Mouse (Mus musculus): ENCODE data around the gene Olfr1134. TPM values are rescaled to one million over a fixed set of nuclear protein-coding genes. Genes with fewer than 3 reads are reported as not detected.

Gene Olfr1134
- not detected in 2 replicates for polyA plus RNA-seq (2012)

DNA sequence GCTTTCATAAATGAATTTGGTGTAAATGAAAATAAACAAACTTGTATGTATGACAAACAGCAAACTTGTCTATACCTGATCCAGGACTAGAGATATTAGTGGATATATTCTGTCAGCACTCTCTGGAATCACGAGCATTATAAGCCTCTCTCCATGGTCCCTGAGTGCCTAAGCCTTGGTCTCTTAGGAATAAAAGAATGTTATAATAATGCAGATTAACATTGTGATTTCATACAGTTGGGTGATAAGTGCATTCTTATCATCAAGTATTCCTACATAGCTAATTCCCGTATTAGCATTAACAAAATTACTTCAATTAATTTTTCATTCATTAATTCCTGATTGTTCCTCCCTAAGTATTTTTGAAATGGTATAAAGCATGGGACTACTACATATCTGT is at the start of gene Olfr1134:
Gene Olfr1134, minus strand, starts transcription at position 101 of the 400 bp plus-strand sequence.

DNA sequence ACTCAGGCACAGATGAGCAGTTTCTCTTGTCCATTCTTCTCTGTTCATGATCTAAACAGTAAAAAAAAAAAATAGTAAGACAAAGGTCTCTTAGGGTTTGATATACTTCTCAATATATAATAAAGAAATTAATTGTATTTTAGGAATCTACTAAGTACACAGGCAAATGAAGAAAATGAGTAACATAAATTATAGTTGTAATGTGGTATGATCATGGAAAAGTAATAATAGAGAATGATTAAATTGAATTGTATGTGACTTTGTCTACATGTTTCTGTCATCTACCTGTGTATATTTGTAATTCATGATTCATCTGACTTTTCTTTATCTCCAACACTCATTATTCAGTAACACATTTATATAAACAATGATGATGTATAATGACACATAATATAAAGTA is 35.6 kb upstream of the Olfr1134 start, which contains the start of gene Olfr1136:
Gene Olfr1136, minus strand, starts transcription at position 101 of the 400 bp plus-strand sequence.

GRCm38 (mm10) chr2:87673564-87673963 is 15.3 kb upstream of the Olfr1134 start, which contains the start of gene Olfr1135:
Olfr1135 (minus strand) TSS chr2:87673664.

GRCm38 (mm10) chr2:87647274-87647673 is 11.0 kb downstream of the Olfr1134 start, which contains the start of gene Olfr1133:
Olfr1133 (minus strand) TSS chr2:87647374.

DNA sequence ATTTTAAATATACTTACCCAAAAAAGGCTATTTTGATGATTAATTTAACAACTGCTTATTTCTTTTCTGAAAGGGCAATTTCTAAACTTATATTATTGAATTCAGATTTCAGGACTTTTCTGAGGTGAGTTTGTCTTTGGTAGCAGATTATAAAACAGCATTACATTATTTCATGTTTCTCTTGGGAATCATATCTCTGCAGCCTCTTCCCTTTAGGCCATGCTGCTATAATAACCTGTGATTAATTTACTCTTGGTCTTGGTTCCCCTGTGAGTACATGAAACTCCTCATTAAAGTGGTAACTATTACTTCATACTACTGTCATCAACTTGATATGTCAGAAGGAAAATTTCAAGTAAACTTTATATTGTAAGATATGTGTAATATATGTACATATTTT is 20.8 kb downstream of the Olfr1134 start, which contains the start of gene Olfr1132:
Gene Olfr1132, minus strand, starts transcription at position 101 of the 400 bp plus-strand sequence.

DNA sequence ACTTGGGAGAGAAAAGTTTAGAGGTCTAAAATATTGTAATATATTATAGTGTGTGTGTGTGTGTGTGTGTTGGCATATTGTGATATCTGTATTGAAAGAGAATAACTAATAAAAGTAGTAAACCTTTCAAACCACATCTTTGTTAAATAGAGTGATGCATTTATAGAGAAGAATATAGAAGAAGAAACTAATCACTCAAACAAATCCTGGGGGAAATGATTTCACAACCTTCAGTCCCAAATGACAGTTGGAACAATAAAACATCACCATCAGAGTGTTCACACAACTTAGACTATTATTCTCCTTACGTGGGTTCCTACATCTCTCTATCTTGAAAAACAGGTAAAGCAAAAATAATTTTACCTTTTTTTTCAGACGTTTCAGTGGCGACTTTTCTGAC is 31.5 kb downstream of the Olfr1134 start, which contains the start of gene Olfr1131:
Gene Olfr1131, plus strand, starts transcription at position 301 of the 400 bp plus-strand sequence.

GRCm38 (mm10) chr2:87605912-87606311 is 52.3 kb downstream of the Olfr1134 start, which contains the start of gene Olfr1130:
Olfr1130 (plus strand) TSS chr2:87606212.

Other genes with a start within 250 kb of the Olfr1134 start
- gene Olfr1123, start 241.8 kb downstream of the Olfr1134 start, polyA plus RNA-seq (2012): not detected in 2 replicates
- 0.02 TPM in 1 of 2 replicates, not detected in the other for gene Olfr1124, start 228.2 kb downstream of the Olfr1134 start, polyA plus RNA-seq (2012)
- gene Olfr1126, start 204.5 kb downstream of the Olfr1134 start, polyA plus RNA-seq (2012): not detected in 2 replicates
- gene Pramel7, start 161.4 kb downstream of the Olfr1134 start, polyA plus RNA-seq (2012): not detected in 2 replicates
- gene Pramel6, start 151.9 kb downstream of the Olfr1134 start, polyA plus RNA-seq (2012): not detected in 2 replicates
- gene Olfr153, start 126.7 kb downstream of the Olfr1134 start, polyA plus RNA-seq (2012): not detected in 2 replicates
- gene Olfr1128, start 112.9 kb downstream of the Olfr1134 start, polyA plus RNA-seq (2012): not detected in 2 replicates
- gene Olfr1129, start 84.6 kb downstream of the Olfr1134 start, polyA plus RNA-seq (2012): not detected in 2 replicates
- gene Olfr1130, start 52.2 kb downstream of the Olfr1134 start, polyA plus RNA-seq (2012): not detected in 2 replicates
- gene Olfr1131, start 31.4 kb downstream of the Olfr1134 start, polyA plus RNA-seq (2012): not detected in 2 replicates
- gene Olfr1132, start 20.9 kb downstream of the Olfr1134 start, polyA plus RNA-seq (2012): not detected in 2 replicates
- not detected in 2 replicates for gene Olfr1133, start 11.1 kb downstream of the Olfr1134 start, polyA plus RNA-seq (2012)
- gene Olfr1135, start 15.2 kb upstream of the Olfr1134 start, polyA plus RNA-seq (2012): not detected in 2 replicates
- gene Olfr1136, start 35.5 kb upstream of the Olfr1134 start, polyA plus RNA-seq (2012): not detected in 2 replicates
- not detected in 2 replicates for gene Olfr1137, start 54.7 kb upstream of the Olfr1134 start, polyA plus RNA-seq (2012)
- gene Olfr1138, start 81.5 kb upstream of the Olfr1134 start, polyA plus RNA-seq (2012): not detected in 2 replicates
- gene Olfr1140, start 85.3 kb upstream of the Olfr1134 start, polyA plus RNA-seq (2012): not detected in 2 replicates
- gene Olfr1141, start 95.5 kb upstream of the Olfr1134 start, polyA plus RNA-seq (2012): not detected in 2 replicates
- not detected in 2 replicates for gene Olfr152, start 121.0 kb upstream of the Olfr1134 start, polyA plus RNA-seq (2012)
- gene Olfr1143, start 142.1 kb upstream of the Olfr1134 start, polyA plus RNA-seq (2012): not detected in 2 replicates
- gene Olfr1145, start 151.4 kb upstream of the Olfr1134 start, polyA plus RNA-seq (2012): not detected in 2 replicates
- not detected in 2 replicates for gene Olfr1148, start 172.1 kb upstream of the Olfr1134 start, polyA plus RNA-seq (2012)
- not detected in 2 replicates for gene Olfr1150-ps1, start 185.5 kb upstream of the Olfr1134 start, polyA plus RNA-seq (2012)
- not detected in 2 replicates for gene Olfr1151, start 197.4 kb upstream of the Olfr1134 start, polyA plus RNA-seq (2012)
- 0.01 TPM in 1 of 2 replicates, not detected in the other for gene Olfr1152, start 208.0 kb upstream of the Olfr1134 start, polyA plus RNA-seq (2012)
- gene Olfr1153, start 236.5 kb upstream of the Olfr1134 start, polyA plus RNA-seq (2012): not detected in 2 replicates
- gene Olfr1154, start 246.7 kb upstream of the Olfr1134 start, polyA plus RNA-seq (2012): not detected in 2 replicates